Mouse (Mus musculus) kidney, adult 2 months (tissue): ENCODE measurements around the gene Rnf207.

Source experiments
- CTCF ChIP-seq: fragments of 200-500 bp; conservative IDR thresholded peaks from 2 replicates; pipeline ENCODE4 v1.5.1; 2011; ENCODE audit warnings: low read depth, mild to moderate bottlenecking, control low read depth, low read length, moderate library complexity, mixed read lengths; ENCODE audit not compliant: insufficient read depth, insufficient read length
- POLR2A ChIP-seq: fragments of 200-500 bp; IDR thresholded peaks from one replicate; pipeline ENCODE4 v1.6.1; 2011; ENCODE audit warnings: low read depth, low read length, control low read depth

- TF ChIP-seq CTCF (no peak), POLR2A (no peak)
These were observed 50.9 kb downstream of the Rnf207 start for GRCm38 (mm10) chr4:152267748-152268369.
